Mouse (Mus musculus): ENCODE results near the gene Selplg. TPM values are rescaled to one million over a fixed set of nuclear protein-coding genes. Genes with fewer than 3 reads are reported as not detected.

Gene Selplg
- total and polyA plus RNA-seq, 2 experiments from 2014 or later: 1.6 to 1.7 TPM

DNA sequence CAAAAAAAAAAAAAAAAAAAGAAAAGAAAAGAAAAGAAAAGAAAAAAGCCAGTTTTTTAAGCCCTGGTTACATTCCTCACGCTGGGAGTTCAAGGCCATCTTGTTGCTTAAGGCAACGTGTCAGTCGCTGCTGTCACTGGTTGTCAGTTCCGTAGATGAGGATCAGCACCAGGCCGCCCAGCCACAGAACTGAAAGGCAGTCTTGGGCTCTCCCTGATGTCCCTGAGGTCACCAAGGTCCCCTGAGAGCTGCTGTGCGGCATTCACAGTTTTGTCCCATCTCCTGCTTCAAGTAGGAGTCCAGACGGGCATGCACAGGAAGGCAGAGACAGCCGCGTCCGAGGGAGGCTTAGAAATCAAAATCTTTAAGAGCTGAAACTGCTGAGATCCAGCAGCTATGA lies 56.9 kb downstream of the Selplg start:
- TF ChIP-seq CTCF (IDR thresholded peaks at IDR 0.05; ENCODE audit: low read depth) (no peak), EP300 (IDR thresholded peaks at IDR 0.05; ENCODE audit: low read depth) (no peak)
- no peak overlapping the region for H3K9ac ChIP-seq (replicated peaks; ENCODE audit: low read depth, low read length)
- H3K9me3 ChIP-seq (replicated peaks; ENCODE audit: control insufficient read depth, low read length): no peaks in the 10 kb centered on the region
- H3K4me3 ChIP-seq (ENCODE audit: low read depth, low read length): no peak overlapping the region
- H3K4me2 ChIP-seq (ENCODE audit: low read depth, low read length): no peak overlapping the region
- H3K36me3 ChIP-seq (replicated peaks; ENCODE audit: control insufficient read depth, insufficient read depth, low read length): peaks cover 39% of the 10 kb centered on the region
- peaks cover 8% of the 10 kb centered on the region for H3K4me1 ChIP-seq (ENCODE audit: control insufficient read depth, insufficient read depth)
- no peaks in the 10 kb centered on the region for H3K27me3 ChIP-seq (ENCODE audit: control insufficient read depth, insufficient read depth, low read length)
- DNase-seq (ENCODE audit: low spot score) (no peak), ATAC-seq (ENCODE audit: insufficient read depth, low read depth) (no peak)
- WGBS: 89% methylated on average over 10 of the region's 10 CpGs
- H3K27ac ChIP-seq (ENCODE audit: low read depth): no peak overlapping the region

- H3K36me3 ChIP-seq (replicated peaks; ENCODE audit: control insufficient read depth, insufficient read depth, low read length): peaks cover 39% of the 10 kb centered on the region
- no peaks in the 10 kb centered on the region for H3K9me3 ChIP-seq (replicated peaks; ENCODE audit: control insufficient read depth, low read length)
- peak; percentile 63 for DNase-seq (ENCODE audit: low spot score)
- peak overlapping the region; percentile 97 for H3K4me2 ChIP-seq (ENCODE audit: low read depth, low read length)
- peaks cover 14% of the 10 kb centered on the region for H3K4me1 ChIP-seq (ENCODE audit: control insufficient read depth, insufficient read depth)
- H3K4me3 ChIP-seq (ENCODE audit: low read depth, low read length): peak overlapping the region; percentile 79
- under 1% methylated on average over 7 of the region's 7 CpGs for WGBS
- peak; percentile 92 for TF ChIP-seq CTCF (IDR thresholded peaks at IDR 0.05; ENCODE audit: low read depth)
- TF ChIP-seq EP300 (IDR thresholded peaks at IDR 0.05; ENCODE audit: low read depth): no peak
- ATAC-seq (ENCODE audit: insufficient read depth, low read depth): no peak
- H3K9ac ChIP-seq (replicated peaks; ENCODE audit: low read depth, low read length): no peak overlapping the region
- H3K27me3 ChIP-seq (ENCODE audit: control insufficient read depth, insufficient read depth, low read length): no peaks in the 10 kb centered on the region
- H3K27ac ChIP-seq (ENCODE audit: low read depth): 0 out of 2 replicates have a peak overlapping the region, but pooled peaks have one; percentile 8
Observed at GRCm38 (mm10) chr5:113773664-113774063, 58.8 kb downstream of the Selplg start.

- peaks cover 37% of the 10 kb centered on the region for H3K36me3 ChIP-seq (replicated peaks; ENCODE audit: control insufficient read depth, insufficient read depth, low read length)
- H3K4me2 ChIP-seq (ENCODE audit: low read depth, low read length): peak overlapping the region; percentile 97
- peak overlapping the region; percentile 68 for H3K9ac ChIP-seq (replicated peaks; ENCODE audit: low read depth, low read length)
- DNase-seq (ENCODE audit: low spot score): no peak
- no peaks in the 10 kb centered on the region for H3K27me3 ChIP-seq (ENCODE audit: control insufficient read depth, insufficient read depth, low read length)
- H3K27ac ChIP-seq (ENCODE audit: low read depth): peak overlapping the region; percentile 54
- H3K9me3 ChIP-seq (replicated peaks; ENCODE audit: control insufficient read depth, low read length): no peaks in the 10 kb centered on the region
- H3K4me3 ChIP-seq (ENCODE audit: low read depth, low read length): peak overlapping the region; percentile 79
- ATAC-seq (ENCODE audit: insufficient read depth, low read depth): peak; percentile 19
- H3K4me1 ChIP-seq (ENCODE audit: control insufficient read depth, insufficient read depth): peaks cover 14% of the 10 kb centered on the region
- WGBS: under 1% methylated on average over 38 of the region's 38 CpGs
- TF ChIP-seq EP300 (IDR thresholded peaks at IDR 0.05; ENCODE audit: low read depth) (no peak), CTCF (IDR thresholded peaks at IDR 0.05; ENCODE audit: low read depth) (no peak)
Observed at GRCm38 (mm10) chr5:113772905-113773519, 59.4 kb downstream of the Selplg start.

- TF ChIP-seq CTCF (IDR thresholded peaks at IDR 0.05; ENCODE audit: low read depth) (no peak), EP300 (IDR thresholded peaks at IDR 0.05; ENCODE audit: low read depth) (no peak)
- Histone ChIP-seq H3K9ac (replicated peaks; ENCODE audit: low read depth, low read length) (peak within 1 kb of the TSS; percentile 72), H3K27ac (ENCODE audit: low read depth) (peak within 1 kb of the TSS; percentile 97), H3K4me3 (ENCODE audit: low read depth, low read length) (peak within 1 kb of the TSS; percentile 79), H3K9me3 (replicated peaks; ENCODE audit: control insufficient read depth, low read length) (no peaks in the 10 kb centered on the region), H3K36me3 (replicated peaks; ENCODE audit: control insufficient read depth, insufficient read depth, low read length) (peaks cover 38% of the 10 kb centered on the region), H3K27me3 (ENCODE audit: control insufficient read depth, insufficient read depth, low read length) (no peaks in the 10 kb centered on the region), H3K4me1 (ENCODE audit: control insufficient read depth, insufficient read depth) (peaks cover 14% of the 10 kb centered on the region), H3K4me2 (ENCODE audit: low read depth, low read length) (peak within 1 kb of the TSS; percentile 97)
- DNase-seq (ENCODE audit: low spot score) (peak; percentile 92), ATAC-seq (ENCODE audit: insufficient read depth, low read depth) (peak; percentile 91)
- under 1% methylated on average over 49 of the region's 49 CpGs for WGBS
Observed at GRCm38 (mm10) chr5:113772450-113772895, 60.0 kb downstream of the Selplg start, which contains the start of the genes Sart3 and Iscu. TSS of gene Sart3 (minus strand) at chr5:113772510. TSS of gene Iscu (plus strand) at chr5:113772748.

DNA sequence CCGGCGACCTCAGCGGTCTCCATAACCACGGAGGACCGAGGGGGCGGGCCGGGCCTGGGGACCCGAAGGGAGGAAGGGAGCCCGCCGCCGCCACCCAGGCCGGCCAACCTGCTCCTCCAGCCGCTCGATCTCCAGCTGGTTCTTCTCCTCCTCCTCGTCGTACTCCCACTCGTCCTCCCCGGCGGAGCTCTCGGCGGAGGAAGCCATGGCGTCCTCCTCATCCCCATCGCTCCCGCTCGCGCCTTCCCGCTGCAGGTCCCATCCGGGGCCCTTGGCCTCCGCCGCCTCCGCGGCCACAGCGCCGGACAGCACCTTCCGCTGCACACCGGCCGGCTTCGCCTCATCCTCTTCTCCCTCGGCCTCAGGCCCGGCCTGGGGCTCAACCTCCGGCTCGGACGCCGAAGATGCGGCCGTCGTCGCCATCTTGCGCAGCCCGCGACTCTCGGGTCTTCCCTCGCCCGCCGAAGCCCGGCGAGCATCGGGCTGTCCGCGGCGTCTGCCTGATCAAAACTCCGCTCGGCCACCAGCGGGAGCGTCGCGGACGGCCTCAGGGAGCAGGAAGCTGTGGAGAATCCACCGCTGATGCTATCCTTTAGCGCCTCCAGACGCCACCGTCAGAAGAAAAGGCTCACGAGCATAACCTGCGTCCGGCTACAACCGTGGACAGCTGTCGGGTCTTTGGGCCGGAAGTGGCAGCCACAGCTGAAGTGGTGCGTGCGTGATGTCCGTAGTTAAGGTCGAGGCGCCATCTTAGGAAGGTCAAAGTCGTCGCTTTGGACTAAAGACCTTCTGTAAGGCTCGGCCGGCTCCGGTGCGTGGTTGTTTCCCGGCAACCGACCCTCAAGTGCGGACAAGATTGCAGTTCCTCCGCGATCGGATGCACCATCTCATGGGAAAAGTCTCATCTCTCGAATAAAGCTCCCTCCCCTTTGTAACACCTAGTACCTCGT lies 61.0 kb downstream of the Selplg start:
- peaks cover 14% of the 10 kb centered on the region for H3K4me1 ChIP-seq (ENCODE audit: control insufficient read depth, insufficient read depth)
- H3K4me2 ChIP-seq (ENCODE audit: low read depth, low read length): peak overlapping the region; percentile 97
- peak overlapping the region; percentile 97 for H3K27ac ChIP-seq (ENCODE audit: low read depth)
- DNase-seq (ENCODE audit: low spot score): peak; percentile 94
- H3K36me3 ChIP-seq (replicated peaks; ENCODE audit: control insufficient read depth, insufficient read depth, low read length): peaks cover 39% of the 10 kb centered on the region
- ATAC-seq (ENCODE audit: insufficient read depth, low read depth): peak; percentile 79
- H3K9ac ChIP-seq (replicated peaks; ENCODE audit: low read depth, low read length): peak overlapping the region; percentile 72
- no peaks in the 10 kb centered on the region for H3K9me3 ChIP-seq (replicated peaks; ENCODE audit: control insufficient read depth, low read length)
- no peaks in the 10 kb centered on the region for H3K27me3 ChIP-seq (ENCODE audit: control insufficient read depth, insufficient read depth, low read length)
- H3K4me3 ChIP-seq (ENCODE audit: low read depth, low read length): peak overlapping the region; percentile 79
- TF ChIP-seq CTCF (IDR thresholded peaks at IDR 0.05; ENCODE audit: low read depth) (no peak), EP300 (IDR thresholded peaks at IDR 0.05; ENCODE audit: low read depth) (peak; percentile 98)
- under 1% methylated on average over 94 of the region's 97 CpGs for WGBS
